Mouse (Mus musculus) CH12F3 (cell line): ENCODE data around the gene Cd300e.

Source experiments
- in situ Hi-C: fragments of 300-500 bp; cut with MboI; formaldehyde crosslinking; loops from 2 replicates; pipeline ENCODE4 v1.14.3; 2020; ENCODE audit warnings: low sequenced_read_pairs

Cd300e gene

DNA sequence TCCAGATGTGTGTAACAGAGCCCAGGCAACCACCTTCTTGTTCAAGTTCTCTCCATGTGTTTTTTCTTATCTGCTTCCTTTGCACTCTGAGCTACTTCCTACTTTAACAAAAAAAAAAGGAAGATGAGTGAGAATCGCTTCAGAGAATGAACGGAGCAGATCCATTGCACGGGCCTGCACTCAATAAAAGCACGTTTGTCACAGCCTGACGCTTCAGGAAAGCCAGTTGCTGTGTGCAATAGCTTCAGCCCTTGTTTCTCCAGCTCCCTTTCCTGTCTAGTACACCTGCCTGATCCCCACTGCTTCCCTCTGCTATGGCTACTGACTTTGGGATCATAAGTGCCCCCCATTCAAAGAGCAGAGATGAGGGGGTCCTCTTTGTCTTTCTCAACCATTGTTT is at the start of gene Cd300e:
Gene Cd300e (minus strand): TSS at position 101 of the 400 bp plus-strand sequence.
- in situ Hi-C loops, result no loop called here

DNA sequence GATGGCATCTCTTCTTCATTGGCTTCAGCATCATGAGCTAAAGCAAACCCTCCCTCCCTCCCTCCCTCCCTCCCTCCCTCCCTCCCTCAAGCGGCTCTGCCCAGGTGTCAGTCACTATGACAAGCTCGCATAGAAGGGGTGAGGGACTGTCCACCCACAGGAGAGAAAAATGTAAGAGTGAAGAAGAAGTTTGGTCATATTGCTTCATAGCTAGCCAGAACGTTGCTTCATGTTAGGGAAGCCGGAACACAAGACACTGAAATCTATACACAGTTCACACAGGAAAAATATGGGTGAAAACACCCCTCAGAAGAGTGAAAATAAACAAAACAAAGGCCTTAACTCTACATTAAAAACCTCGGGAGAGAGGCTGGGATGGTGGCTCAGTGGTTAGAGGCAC is 48.3 kb upstream of the Cd300e start:
- in situ Hi-C loops, result no loop called here

DNA sequence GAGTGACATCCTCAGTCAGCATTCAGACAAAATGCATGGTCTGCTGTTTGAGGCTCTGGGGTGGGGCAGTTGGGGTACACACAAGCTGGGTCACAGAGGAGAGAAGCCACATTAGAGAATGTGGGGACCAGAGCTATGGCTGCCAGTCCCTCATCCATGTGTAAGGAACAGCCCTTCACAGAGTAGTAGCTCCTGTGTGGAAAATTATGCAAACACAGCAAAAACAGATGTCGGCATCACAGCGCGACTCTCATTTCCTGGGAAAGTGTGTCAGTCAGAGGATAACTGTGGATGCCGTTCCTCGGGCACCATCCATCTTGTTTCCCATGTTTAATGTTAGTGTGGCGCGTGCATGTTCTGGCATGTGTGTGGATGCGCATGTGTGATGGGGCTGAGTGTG is 46.2 kb upstream of the Cd300e start:
- in situ Hi-C loops, result no loop called here

DNA sequence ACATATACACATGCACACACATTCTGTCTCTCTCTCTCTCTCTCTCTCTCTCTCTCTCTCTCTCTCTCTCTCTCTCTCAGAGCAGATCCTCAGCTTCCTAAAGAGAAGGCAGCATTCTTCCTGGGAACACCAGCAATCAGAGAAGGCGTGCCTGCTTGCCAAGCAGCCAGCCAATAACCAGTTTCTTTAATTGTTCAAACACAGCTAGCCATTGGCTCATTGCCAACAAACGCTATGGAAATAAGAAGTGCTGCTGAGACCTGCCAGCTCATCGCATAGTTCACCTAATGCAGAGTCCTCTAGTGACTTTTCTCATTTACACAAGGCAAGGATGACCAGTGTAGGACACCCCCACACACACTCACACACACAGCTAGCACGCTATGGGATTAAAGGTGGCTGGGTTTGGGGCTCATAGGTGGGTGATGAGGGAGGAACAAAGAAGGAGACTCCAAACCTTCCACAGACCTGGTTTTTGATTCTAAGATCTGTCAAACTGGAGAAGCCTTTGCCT is 45.5 kb upstream of the Cd300e start:
- in situ Hi-C loops, result no loop called here

DNA sequence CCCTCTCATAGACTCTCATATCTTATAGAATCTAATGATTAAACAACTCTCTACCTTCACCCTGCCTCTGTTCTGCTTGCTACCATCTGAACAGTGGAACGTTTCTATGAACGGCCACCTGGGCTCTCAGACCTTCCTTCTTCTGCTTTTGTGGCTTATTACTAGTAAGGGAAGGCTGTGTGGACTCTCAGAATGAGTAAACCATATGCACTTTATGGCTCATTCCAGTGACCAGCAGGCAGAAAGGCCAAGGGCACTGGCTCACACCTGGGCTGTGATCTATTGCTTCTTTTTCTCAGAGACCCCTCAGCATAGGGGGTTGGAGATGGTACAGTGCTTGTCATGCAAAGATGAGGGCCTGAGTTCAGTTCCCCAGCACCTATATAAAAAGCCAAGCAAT is 44.7 kb upstream of the Cd300e start:
- in situ Hi-C loops, result no loop called here

DNA sequence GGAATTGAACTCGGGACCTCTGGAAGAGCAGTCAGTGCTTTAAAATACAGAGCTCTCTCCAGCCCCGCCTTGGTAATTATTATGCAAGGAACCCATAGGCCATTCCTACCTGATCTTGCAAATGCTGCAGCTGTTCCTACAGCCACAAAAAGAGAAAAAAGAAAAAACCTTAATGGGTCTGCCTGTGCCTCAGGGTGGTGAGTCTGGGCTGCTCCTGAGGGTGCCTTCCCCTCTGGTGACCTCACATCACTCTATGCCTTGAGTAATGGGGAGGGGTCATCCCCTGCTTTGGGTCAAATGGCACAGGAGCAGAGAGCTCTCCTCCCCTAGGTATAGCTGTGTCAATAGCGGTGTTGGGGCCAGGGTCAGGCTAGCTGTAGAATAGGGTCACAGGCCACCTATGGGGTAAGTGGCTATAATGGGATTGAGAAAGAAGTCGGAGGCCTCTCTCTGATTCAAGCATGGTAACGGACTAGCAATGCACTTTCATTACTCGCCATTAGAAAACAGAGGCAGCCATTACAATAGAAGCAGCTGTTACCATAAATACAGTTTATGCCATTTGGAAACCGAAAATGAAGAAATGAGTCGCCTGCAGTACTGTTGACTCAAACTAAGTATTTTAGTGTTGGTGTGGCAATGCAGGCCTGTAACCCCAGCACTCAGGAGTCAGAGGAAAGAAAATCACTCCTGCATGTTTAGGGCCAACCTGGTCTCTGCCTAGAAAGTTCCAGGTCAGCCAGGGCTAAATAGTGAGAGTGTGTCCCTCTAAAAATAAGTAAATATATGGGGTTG is 43.0 kb upstream of the Cd300e start:
- in situ Hi-C loops, result no loop called here

DNA sequence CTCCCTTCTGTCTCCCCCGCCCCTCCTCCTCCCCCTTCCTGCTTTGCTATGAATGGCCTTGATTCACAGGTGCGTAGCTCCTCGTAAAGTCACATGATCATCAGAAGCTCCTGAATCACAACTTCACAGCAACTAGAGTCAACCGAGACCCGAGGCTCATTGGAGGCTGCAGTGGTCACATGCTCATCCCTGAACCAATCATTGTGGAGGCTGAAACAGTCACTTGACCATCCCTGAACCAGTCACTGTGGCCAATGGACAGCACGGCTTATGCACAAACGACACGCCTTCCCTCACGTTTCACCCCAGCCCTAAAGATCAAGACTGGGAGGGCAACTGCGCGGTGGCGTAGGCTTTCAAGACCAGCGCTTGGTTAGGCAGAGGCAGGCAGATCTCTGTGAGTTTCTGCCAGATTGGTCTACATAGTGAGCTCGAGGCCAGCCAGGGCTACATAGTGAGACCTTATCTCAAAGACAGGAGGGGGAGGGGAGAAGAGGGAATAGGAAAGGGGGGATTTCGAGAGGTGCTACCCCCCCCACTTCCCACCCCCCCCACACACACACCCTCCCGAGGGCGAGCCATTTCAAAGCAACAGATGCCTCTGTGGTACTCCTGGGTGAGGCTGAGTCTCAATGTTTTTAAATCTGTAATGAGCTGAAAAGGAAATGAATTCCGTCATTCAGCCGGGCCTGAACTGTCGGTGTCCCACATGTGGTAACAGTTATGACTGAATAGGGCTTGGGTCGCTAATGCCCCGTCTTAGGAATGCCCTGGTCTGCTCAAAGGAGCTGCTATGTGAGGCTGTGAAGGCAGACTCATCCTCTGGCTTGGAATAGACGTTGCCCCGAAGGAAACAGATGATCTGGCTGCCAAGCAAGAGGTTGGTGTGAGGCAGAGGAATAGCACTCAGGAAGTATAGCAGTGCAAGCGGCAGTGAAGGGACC is 41.8 kb upstream of the Cd300e start:
- in situ Hi-C loops, result no loop called here

DNA sequence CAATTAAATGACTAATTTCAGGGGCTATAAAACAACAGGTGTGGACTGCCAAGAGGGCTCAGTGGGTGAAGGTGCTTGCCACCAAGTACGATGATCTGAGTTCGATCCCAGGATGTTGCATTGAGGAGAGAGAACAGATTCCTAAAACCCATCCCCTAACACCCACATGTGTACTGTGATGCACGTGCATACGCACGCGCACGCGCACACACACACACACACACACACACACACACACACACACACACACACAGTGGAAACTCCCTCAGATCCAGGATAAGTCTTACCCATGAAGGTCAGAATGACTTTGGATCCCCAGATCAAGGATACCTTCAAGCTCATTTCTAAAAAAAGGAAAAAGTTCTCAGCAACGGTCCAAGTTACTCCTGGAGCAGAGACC is 40.1 kb upstream of the Cd300e start:
- in situ Hi-C loops, result no loop called here

DNA sequence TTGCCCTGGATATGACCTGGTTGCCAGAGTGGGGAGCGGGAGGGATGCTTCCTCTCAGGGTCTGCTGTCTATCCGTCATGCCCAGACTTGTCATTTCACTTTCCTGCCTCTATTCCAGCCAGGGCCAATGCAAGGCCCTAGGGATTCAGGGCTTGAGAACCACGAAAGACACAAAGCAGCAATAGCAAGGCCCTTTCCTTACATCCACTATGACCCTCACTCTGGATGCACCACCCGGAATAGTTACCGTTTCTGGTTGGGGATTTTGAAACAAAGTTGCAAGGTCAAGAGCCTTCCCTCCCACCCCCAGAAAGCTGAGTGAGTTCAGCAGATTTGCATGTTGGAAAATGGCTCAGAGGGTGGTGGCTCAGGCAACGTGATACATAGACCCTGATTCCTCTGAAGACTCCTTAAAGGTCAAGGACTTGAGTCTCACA is 39.7 kb upstream of the Cd300e start:
- in situ Hi-C loops, result no loop called here

DNA sequence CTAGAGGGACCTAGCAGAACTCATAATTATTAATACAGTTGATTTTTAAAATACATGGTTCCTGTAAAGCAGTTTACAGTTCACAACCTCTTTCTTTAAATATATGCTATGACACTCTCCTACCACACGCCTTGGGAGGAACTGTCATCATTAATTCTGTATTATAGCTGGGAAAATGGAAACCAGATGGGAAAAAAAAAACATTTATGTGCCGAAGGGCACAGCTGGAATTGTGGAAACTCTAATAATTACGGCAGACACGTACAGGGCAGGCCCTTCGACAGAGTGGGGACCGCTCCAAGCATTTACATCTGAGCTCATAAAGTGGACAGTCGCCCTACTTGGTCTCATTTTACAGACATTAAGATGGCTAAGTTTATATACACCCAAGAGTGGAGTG is 38.8 kb upstream of the Cd300e start:
- in situ Hi-C loops, result no loop called here

DNA sequence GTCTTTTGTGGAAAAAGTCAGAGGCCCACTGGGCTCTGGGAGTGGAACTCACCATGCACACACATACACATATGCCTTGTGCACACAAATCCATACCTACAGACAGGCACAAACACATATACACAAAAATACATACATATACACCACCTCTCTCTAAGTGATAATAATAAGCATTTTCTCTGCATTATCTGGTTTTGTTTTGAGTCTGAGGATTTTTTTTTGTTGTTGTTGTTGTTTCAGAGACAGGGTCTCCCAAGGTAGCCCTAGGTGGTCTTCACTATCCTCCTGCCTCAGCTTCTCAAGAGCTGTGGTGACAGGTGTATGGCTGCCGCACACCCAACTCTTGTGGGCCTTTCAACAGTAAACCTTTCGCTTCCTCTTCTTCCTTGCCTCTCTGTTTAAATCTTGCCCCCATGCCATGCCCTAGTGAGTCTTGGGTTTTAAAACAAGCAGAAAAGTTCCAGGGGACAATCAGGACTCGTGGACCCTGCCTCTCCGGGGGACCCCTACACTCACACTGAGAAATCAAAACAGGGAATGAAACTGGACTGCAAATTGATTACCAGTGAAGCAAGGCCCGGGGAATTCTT is 38.1 kb upstream of the Cd300e start:
- in situ Hi-C loops, result no loop called here

DNA sequence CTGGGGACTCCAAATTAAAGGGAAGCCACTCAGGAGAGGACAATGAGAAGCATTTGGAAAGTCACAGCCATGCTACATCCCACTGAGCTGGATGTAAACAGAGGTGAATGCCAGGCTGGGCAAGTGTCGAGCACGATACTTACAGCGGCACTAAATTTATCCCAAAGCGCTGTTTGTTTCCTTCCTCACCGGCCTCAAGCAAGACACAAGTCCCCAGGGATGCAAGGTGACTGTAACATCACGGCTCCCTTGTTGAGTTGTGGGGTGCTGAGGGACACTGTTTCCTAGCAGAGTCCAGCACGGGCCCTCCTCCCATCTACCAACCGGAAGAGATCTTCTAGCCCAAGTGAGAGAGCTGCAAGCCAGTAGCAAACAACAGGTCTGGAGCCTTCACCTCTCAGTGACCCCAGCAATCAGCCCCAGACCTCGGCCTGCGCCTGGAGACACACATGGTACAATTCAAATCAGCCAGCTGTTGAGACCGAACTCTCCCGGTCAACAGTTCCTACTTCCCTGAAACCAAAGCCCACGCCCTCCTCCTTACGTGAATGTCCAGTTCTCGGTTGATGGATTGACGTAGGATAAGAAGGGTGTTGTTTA is 37.4 kb upstream of the Cd300e start:
- in situ Hi-C loops, result no loop called here

DNA sequence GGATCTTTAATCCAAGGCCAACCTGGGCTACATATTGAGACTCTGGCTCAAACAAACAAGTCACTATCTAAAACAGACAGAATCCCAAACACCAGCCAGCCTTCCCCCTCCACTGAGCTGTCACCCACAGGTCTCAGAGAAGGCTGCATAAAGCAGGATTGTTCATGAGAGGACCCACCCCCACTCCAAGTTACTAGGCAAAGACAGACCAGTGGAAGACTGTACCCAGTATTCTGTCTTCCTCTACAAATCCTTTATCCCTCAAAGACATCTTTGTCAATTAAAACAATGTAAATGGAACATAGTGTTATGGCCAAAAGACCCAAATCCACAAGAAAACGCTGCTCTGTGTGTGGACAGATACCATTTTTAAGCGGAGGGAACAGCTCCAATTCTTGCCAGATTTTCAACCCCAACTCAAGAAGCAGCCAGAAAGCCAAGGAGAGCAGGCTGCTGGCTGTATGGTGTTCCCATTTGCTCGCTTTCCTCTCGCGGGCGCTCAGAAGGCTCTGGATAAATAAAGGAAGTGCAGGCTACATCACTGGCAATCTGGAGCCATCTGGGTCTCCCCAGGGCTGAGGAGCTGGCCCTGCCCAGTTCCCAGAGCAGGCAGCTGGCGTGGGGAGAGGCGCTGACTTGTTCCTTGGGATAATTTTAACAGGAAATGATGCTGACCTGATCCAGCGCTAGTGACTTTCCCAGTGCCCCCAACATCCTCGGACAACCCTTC is 36.4 kb upstream of the Cd300e start:
- in situ Hi-C loops, result no loop called here

DNA sequence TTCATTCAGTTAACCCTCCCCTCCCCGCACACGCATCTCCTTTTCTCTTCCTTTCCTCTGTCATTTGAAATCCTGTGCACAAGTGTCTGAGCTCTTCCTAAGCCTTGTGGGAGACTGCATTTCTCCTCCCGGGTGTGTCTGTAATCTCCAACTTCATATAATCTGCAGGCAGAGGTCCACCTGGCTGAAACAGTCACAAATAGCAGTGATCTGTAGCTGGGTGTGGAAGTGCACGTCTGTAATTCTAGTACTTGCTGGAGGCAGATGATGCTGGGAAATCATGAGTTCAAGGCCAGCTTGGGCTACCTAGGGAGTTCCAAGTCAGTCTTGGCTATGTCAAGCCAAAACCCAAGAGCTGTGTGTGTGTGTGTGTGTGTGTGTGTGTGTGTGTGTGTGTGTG is 30.2 kb upstream of the Cd300e start:
- in situ Hi-C loops, result no loop called here

DNA sequence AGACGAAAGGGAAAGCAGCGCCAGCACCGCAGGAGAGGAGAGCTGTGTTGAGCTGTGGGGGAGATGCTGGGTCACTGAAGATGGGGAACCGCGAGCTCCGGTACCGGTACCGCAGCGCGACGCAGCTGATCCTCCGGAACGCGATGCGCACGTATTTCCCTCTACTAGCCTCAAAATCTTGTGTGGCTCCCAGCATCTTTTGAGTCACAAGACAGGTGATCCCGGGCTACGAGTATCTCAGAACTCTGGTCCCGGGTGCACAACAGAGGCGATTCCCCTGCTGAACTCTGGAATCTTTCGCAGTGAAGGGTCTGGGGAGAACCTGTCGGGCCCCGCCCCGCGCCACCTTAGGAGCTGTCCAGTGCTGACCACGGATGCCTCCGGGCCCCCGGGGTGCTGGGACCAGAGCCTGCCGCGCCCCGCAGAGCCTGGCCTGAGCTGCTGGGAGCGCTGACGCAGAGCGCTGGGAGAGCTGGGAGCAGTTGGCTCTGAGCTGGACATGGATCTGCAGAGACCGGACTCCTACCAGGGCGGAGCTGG is 29.5 kb upstream of the Cd300e start, which contains the start of gene Rab37:
Gene Rab37 (plus strand): TSS at position 70 of the 540 bp plus-strand sequence.
- in situ Hi-C loops, result no loop called here

DNA sequence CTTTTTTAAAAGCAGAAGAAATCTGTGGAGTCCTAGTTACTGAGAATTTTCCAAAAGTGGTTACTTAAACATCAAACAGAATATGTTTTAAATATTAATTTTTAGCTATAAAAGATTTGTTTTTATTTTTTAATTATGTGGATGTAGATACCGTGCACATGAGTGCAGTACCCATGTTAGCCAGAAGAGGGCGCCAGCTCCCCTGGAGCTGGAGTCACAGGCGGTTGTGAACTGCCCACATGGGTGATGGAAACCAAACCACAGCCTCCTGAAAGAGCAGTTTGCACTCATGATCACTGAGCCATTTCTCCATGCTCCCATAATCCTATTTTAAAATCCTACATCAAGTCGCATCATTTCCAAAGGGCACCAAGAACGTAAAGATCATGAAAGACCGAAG is 27.9 kb upstream of the Cd300e start:
- in situ Hi-C loops, result no loop called here

DNA sequence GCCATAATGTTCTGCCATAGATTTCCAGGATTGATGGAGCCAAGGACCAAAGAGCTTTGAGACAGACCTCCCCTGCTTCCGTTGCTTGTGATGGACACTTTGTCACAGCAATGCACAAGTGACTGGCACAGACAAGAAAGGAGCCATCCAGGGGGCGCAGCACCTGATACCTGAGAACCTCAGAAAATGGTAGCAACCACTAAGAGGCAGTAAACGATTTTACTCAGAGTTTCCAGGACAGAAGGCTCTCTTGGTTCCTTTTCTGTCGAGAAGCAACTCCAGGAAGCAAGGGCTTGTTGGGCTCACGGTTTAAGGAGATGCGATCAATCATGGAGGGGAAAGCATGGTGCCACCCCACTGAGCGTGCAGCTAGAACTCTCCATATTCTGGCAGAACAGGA is 24.2 kb upstream of the Cd300e start:
- in situ Hi-C loops, result no loop called here

DNA sequence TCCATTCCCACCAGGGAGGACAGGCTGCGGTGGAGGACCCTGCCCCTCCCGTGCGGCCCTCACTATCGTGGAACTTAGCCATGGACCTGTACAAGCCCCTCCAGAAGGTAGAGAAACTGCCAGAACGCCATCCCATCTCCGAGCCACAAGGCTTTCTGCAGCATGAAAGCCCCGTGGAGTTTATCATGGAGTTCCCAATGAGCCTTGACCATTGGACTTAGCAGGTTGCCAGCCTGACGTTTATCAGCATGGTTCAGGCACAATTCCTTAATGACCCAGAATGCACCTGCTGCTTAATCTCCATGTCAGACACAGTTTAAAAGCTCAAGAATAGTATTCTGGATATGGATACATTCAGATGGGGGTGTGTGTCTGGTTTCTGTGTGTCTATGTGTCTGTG is 23.1 kb upstream of the Cd300e start:
- in situ Hi-C loops, result no loop called here

DNA sequence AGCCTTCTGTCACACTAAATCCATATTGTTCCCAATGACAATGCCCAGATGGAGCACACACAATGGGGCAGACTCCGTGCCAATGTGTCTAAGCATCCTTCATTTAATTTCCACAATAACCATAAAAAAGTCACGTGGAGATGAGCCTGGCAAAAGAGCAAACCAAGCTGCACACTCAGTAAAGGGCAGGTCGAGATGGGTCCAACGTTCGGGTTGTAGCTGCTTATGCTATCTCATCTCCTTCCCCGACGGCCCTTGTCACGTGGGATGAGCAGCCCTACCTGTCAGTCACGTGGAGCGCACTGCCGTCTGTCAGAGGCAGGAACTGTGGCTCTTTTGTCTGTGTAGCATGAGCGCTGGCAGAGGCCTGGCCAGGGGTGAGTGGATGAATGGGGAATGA is 22.6 kb upstream of the Cd300e start:
- in situ Hi-C loops, result no loop called here
